Mouse (Mus musculus) heart, postnatal 0 days (tissue): Measurements from ENCODE around the gene 4933411K16Rik.

ENCODE experiments used
- CTCF ChIP-seq: IDR thresholded peaks from 2 replicates; pipeline ENCODE4 v1.5.1; 2016; ENCODE audit warnings: antibody characterized with exemption, control low read depth, low read depth
- EP300 ChIP-seq: IDR thresholded peaks from 2 replicates; pipeline ENCODE4 v1.6.1; 2016; ENCODE audit warnings: antibody characterized with exemption, low read depth

GRCm38 (mm10) chr19:42068441-42069240 lies 16.6 kb downstream of the 4933411K16Rik start:
- no peak for TF ChIP-seq CTCF
- no peak for TF ChIP-seq EP300
